Mouse (Mus musculus): ENCODE data around the gene Fam71f2. TPM values are rescaled to one million over a fixed set of nuclear protein-coding genes. Genes with fewer than 3 reads are reported as not detected.

Fam71f2 gene
- total and polyA plus RNA-seq, 2 experiments from 2014 or later: 0.62 to 0.64 TPM

GRCm38 (mm10) chr6:29329514-29329913, 50.1 kb downstream of the Fam71f2 start:
- Histone ChIP-seq H3K9me3 (ENCODE audit: low read length) (no peaks in the 10 kb centered on the region), H3K27me3 (ENCODE audit: insufficient read depth, low read length) (no peaks in the 10 kb centered on the region), H3K36me3 (ENCODE audit: insufficient read depth) (no peaks in the 10 kb centered on the region), H3K4me2 (ENCODE audit: low read depth) (no peak overlapping the region), H3K27ac (ENCODE audit: low read depth, low read length) (no peak overlapping the region), H3K4me1 (ENCODE audit: insufficient read depth) (no peaks in the 10 kb centered on the region), H3K9ac (no peak overlapping the region), H3K4me3 (ENCODE audit: low read depth, low read length) (no peak overlapping the region)
- 71% methylated on average over 4 of the region's 4 CpGs for WGBS
- ATAC-seq (no peak), DNase-seq (no peak)
- TF ChIP-seq CTCF (IDR thresholded peaks at IDR 0.05; ENCODE audit: low read depth): no peak

Other genes starting within 250 kb of the Fam71f2 start
- not detected in 2 replicates for gene Lep, start 219.4 kb upstream of the Fam71f2 start, total RNA-seq (2014; rRNA removed)
- not detected in 2 replicates for gene Lep, start 219.4 kb upstream of the Fam71f2 start, polyA plus RNA-seq (2015; fragmentation: Nextera tagmentation; extraction: Ambion mirVana)
- 32.8 and 33.5 TPM in 2 replicates for gene Rbm28, start 114.6 kb upstream of the Fam71f2 start, total RNA-seq (2014; rRNA removed)
- 14.7 and 18.0 TPM in 2 replicates for gene Rbm28, start 114.6 kb upstream of the Fam71f2 start, polyA plus RNA-seq (2015; fragmentation: Nextera tagmentation; extraction: Ambion mirVana)
- 17.6 and 23.5 TPM in 2 replicates for gene Prrt4, start 100.0 kb upstream of the Fam71f2 start, total RNA-seq (2014; rRNA removed)
- 9.0 and 12.1 TPM in 2 replicates for gene Prrt4, start 100.0 kb upstream of the Fam71f2 start, polyA plus RNA-seq (2015; fragmentation: Nextera tagmentation; extraction: Ambion mirVana)
- gene Impdh1, start 63.2 kb upstream of the Fam71f2 start, total RNA-seq (2014; rRNA removed): 27.2 and 42.8 TPM in 2 replicates
- 65.9 and 70.6 TPM in 2 replicates for gene Impdh1, start 63.2 kb upstream of the Fam71f2 start, polyA plus RNA-seq (2015; fragmentation: Nextera tagmentation; extraction: Ambion mirVana)
- gene Hilpda, start 7.1 kb upstream of the Fam71f2 start, total RNA-seq (2014; rRNA removed): 16.8 and 26.4 TPM in 2 replicates
- gene Hilpda, start 7.1 kb upstream of the Fam71f2 start, polyA plus RNA-seq (2015; fragmentation: Nextera tagmentation; extraction: Ambion mirVana): 37.4 and 41.2 TPM in 2 replicates
- not detected in 2 replicates for gene Fam71f1, start 39.5 kb downstream of the Fam71f2 start, total RNA-seq (2014; rRNA removed)
- gene Fam71f1, start 39.5 kb downstream of the Fam71f2 start, polyA plus RNA-seq (2015; fragmentation: Nextera tagmentation; extraction: Ambion mirVana): not detected in 2 replicates
- gene Calu, start 68.5 kb downstream of the Fam71f2 start, total RNA-seq (2014; rRNA removed): 132 and 159 TPM in 2 replicates
- 122 and 134 TPM in 2 replicates for gene Calu, start 68.5 kb downstream of the Fam71f2 start, polyA plus RNA-seq (2015; fragmentation: Nextera tagmentation; extraction: Ambion mirVana)
- gene Opn1sw, start 108.9 kb downstream of the Fam71f2 start, total RNA-seq (2014; rRNA removed): 7.0 TPM in 1 of 2 replicates, not detected in the other
- gene Opn1sw, start 108.9 kb downstream of the Fam71f2 start, polyA plus RNA-seq (2015; fragmentation: Nextera tagmentation; extraction: Ambion mirVana): 0.45 and 0.74 TPM in 2 replicates
- 46.6 and 56.9 TPM in 2 replicates for gene Ccdc136, start 116.7 kb downstream of the Fam71f2 start, total RNA-seq (2014; rRNA removed)
- 34.4 and 43.0 TPM in 2 replicates for gene Ccdc136, start 116.7 kb downstream of the Fam71f2 start, polyA plus RNA-seq (2015; fragmentation: Nextera tagmentation; extraction: Ambion mirVana)
- 4.3 and 7.9 TPM in 2 replicates for gene Flnc, start 153.7 kb downstream of the Fam71f2 start, total RNA-seq (2014; rRNA removed)
- 0.70 and 0.90 TPM in 2 replicates for gene Flnc, start 153.7 kb downstream of the Fam71f2 start, polyA plus RNA-seq (2015; fragmentation: Nextera tagmentation; extraction: Ambion mirVana)
- 279 and 344 TPM in 2 replicates for gene Atp6v1f, start 188.1 kb downstream of the Fam71f2 start, total RNA-seq (2014; rRNA removed)
- gene Atp6v1f, start 188.1 kb downstream of the Fam71f2 start, polyA plus RNA-seq (2015; fragmentation: Nextera tagmentation; extraction: Ambion mirVana): 362 and 434 TPM in 2 replicates
- 0.31 and 1.7 TPM in 2 replicates for gene Atp6v1fnb, start 191.8 kb downstream of the Fam71f2 start, total RNA-seq (2014; rRNA removed)
- gene Atp6v1fnb, start 191.8 kb downstream of the Fam71f2 start, polyA plus RNA-seq (2015; fragmentation: Nextera tagmentation; extraction: Ambion mirVana): 0.42 TPM in 1 of 2 replicates, not detected in the other
- 9.8 and 31.2 TPM in 2 replicates for gene Kcp, start 228.4 kb downstream of the Fam71f2 start, total RNA-seq (2014; rRNA removed)
- gene Kcp, start 228.4 kb downstream of the Fam71f2 start, polyA plus RNA-seq (2015; fragmentation: Nextera tagmentation; extraction: Ambion mirVana): 5.2 and 6.7 TPM in 2 replicates
- 3.2 and 3.9 TPM in 2 replicates for gene Irf5, start 247.0 kb downstream of the Fam71f2 start, total RNA-seq (2014; rRNA removed)
- gene Irf5, start 247.0 kb downstream of the Fam71f2 start, polyA plus RNA-seq (2015; fragmentation: Nextera tagmentation; extraction: Ambion mirVana): 1.5 and 1.9 TPM in 2 replicates

All from forebrain, postnatal 0 days (tissue).